In the genomic region with DNA sequence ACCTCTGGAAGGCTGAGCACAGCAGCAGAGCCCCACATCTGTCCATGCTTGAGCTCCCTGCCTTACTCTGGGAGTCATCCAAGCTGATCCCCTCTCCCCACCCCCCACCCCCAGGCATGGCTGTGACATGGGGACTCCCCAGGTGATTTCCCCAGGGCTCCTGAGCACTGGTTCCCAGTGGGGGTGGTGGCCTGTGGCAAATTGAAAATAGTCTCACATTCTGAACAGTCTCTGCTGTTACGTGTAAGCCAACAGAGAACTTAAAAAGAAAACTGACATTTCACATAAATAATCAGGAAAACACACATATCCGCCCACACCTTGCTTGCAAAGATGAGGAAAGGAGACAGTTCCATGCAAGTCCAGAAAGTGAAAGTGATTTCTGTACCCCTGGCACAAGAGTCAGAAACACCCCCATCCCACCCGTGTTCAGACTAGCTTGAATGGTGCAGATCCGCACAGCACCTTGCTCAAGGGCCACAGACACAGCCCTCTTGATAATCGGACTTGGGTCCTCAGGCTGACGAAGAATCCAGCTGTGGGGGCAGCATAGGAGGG, we compare ENCODE assay signal across 25 mouse cellular contexts. TPM values are rescaled to one million over a fixed set of nuclear protein-coding genes. Genes with fewer than 3 reads are reported as not detected.
DNase-seq lines count a peak whose midpoint lies in the region; ATAC-seq and TF ChIP-seq lines count a peak whose summit lies in the region.
"Had no signal": no experiment of that assay in that cellular context is flagged by ENCODE, and none has a peak within 500 bp of the region (broad histone marks: within the 10 kb centered on the region; RNA-seq: fewer than 3 reads in every experiment).

No protein-coding gene starts in this region.

- H3K27ac ChIP-seq in liver, postnatal 0 days (ENCODE audit: low read depth), result no peak overlapping the region
- H3K27ac ChIP-seq in liver, embryonic 12.5 days, result no peak overlapping the region
- H3K27ac ChIP-seq in embryonic facial prominence, embryonic 15.5 days (replicated peaks), result peak overlapping the region; percentile 65; the same call in 1 of the 2 replicates
- H3K27ac ChIP-seq: heart, adult 2 months; heart, embryonic 13.5 days; kidney, postnatal 0 days; liver, embryonic 13.5 days; lung, embryonic 15.5 days; midbrain, embryonic 13.5 days; neural tube, embryonic 13.5 days had no signal

- WGBS in liver, postnatal 0 days (ENCODE audit: insufficient replicate concordance), result 72% methylated on average over 6 of the region's 6 CpGs
- WGBS in liver, embryonic 12.5 days (ENCODE audit: insufficient replicate concordance), result 66% methylated on average over 6 of the region's 6 CpGs
- WGBS in embryonic facial prominence, embryonic 15.5 days, result 72% methylated on average over 6 of the region's 6 CpGs

- no peak for ATAC-seq in liver, postnatal 0 days
- no peak for ATAC-seq in liver, embryonic 12.5 days
- ATAC-seq in embryonic facial prominence, embryonic 15.5 days (ENCODE audit: insufficient number of reproducible peaks, low FRiP score, low TSS enrichment, low read depth), result no peak
- ATAC-seq: forebrain, embryonic 16.5 days; midbrain, embryonic 13.5 days had no signal

- no peak for DNase-seq in liver, postnatal 0 days
- peak; percentile 33 for DNase-seq in CD4-positive helper T cell, adult 2 months (ENCODE audit: low read depth, low spot score)
- peak; percentile 25 for DNase-seq in CD4-positive, CD25-positive, alpha-beta regulatory T cell, adult 2 months (ENCODE audit: low read depth, low spot score)
- no peak for DNase-seq in c-Kit-positive CD71-positive TER-119-positive erythroid progenitor cells, embryonic 14.5 days (ENCODE audit: low spot score)
- DNase-seq in thymus, postnatal 25 days, result no peak
- no peak for DNase-seq in urinary bladder, postnatal 36 days (ENCODE audit: low spot score in 2 of 2)
- DNase-seq: adrenal gland, postnatal 14 days; B cell, adult 2 months; cerebellum, adult 11-12 months; cerebellum, postnatal 10 days; heart, adult 2 months; heart, postnatal 10 days; kidney, adult 18-20 months; kidney, postnatal 4 days; liver, embryonic 13.5 days; lung, postnatal 4 days had no signal

- H3K27me3 ChIP-seq in liver, postnatal 0 days (ENCODE audit: insufficient read depth, low read length), result no peaks in the 10 kb centered on the region
- H3K27me3 ChIP-seq in liver, embryonic 12.5 days (replicated peaks), result no peaks in the 10 kb centered on the region
- H3K27me3 ChIP-seq in embryonic facial prominence, embryonic 15.5 days, result no peaks in the 10 kb centered on the region
- H3K27me3 ChIP-seq: heart, embryonic 13.5 days; liver, embryonic 13.5 days; lung, embryonic 15.5 days; megakaryocyte, embryonic 14.5 days; midbrain, embryonic 13.5 days; neural tube, embryonic 13.5 days had no signal

- no peaks in the 10 kb centered on the region for H3K9me3 ChIP-seq in liver, postnatal 0 days (ENCODE audit: low read length)
- no peaks in the 10 kb centered on the region for H3K9me3 ChIP-seq in liver, embryonic 12.5 days (replicated peaks)
- no peaks in the 10 kb centered on the region for H3K9me3 ChIP-seq in embryonic facial prominence, embryonic 15.5 days (replicated peaks)
- H3K9me3 ChIP-seq: liver, embryonic 13.5 days; lung, embryonic 15.5 days; neural tube, embryonic 13.5 days had no signal

- H3K4me2 ChIP-seq in liver, postnatal 0 days (ENCODE audit: low read depth, low read length), result 0 out of 2 replicates have a peak overlapping the region, but pooled peaks have one; percentile 13
- H3K4me2 ChIP-seq in liver, embryonic 12.5 days, result no peak overlapping the region
- no peak overlapping the region for H3K4me2 ChIP-seq in embryonic facial prominence, embryonic 15.5 days (replicated peaks)
- H3K4me2 ChIP-seq: heart, embryonic 13.5 days; liver, embryonic 13.5 days; lung, embryonic 15.5 days; midbrain, embryonic 13.5 days; neural tube, embryonic 13.5 days had no signal

- no peak for TF ChIP-seq EP300 in liver, postnatal 0 days (IDR thresholded peaks at IDR 0.05; ENCODE audit: low read depth)

- H3K9ac ChIP-seq in liver, postnatal 0 days (replicated peaks), result no peak overlapping the region
- no peak overlapping the region for H3K9ac ChIP-seq in liver, embryonic 12.5 days
- H3K9ac ChIP-seq in embryonic facial prominence, embryonic 15.5 days, result no peak overlapping the region
- H3K9ac ChIP-seq: heart, embryonic 13.5 days; liver, embryonic 13.5 days; lung, embryonic 15.5 days; midbrain, embryonic 13.5 days; neural tube, embryonic 13.5 days had no signal

- H3K36me3 ChIP-seq in liver, postnatal 0 days (replicated peaks; ENCODE audit: insufficient read depth, low read length), result no peaks in the 10 kb centered on the region
- no peaks in the 10 kb centered on the region for H3K36me3 ChIP-seq in liver, embryonic 12.5 days
- H3K36me3 ChIP-seq in embryonic facial prominence, embryonic 15.5 days, result no peaks in the 10 kb centered on the region
- H3K36me3 ChIP-seq: heart, embryonic 13.5 days; liver, embryonic 13.5 days; lung, embryonic 15.5 days; neural tube, embryonic 13.5 days had no signal

- H3K4me3 ChIP-seq in liver, postnatal 0 days (ENCODE audit: low read depth, low read length), result no peak overlapping the region
- no peak overlapping the region for H3K4me3 ChIP-seq in liver, embryonic 12.5 days
- H3K4me3 ChIP-seq in embryonic facial prominence, embryonic 15.5 days (replicated peaks), result no peak overlapping the region
- H3K4me3 ChIP-seq: heart, adult 2 months; heart, embryonic 13.5 days; liver, embryonic 13.5 days; lung, embryonic 15.5 days; megakaryocyte, embryonic 14.5 days; midbrain, embryonic 13.5 days; neural tube, embryonic 13.5 days had no signal

- no peak for TF ChIP-seq CTCF in liver, postnatal 0 days (IDR thresholded peaks at IDR 0.05; ENCODE audit: low read depth)

- peaks cover 12% of the 10 kb centered on the region; the same call in 1 of the 2 replicates for H3K4me1 ChIP-seq in liver, postnatal 0 days (ENCODE audit: insufficient read depth)
- 0 out of 2 replicates have a peak, but pooled peaks cover 3% of the 10 kb centered on the region for H3K4me1 ChIP-seq in liver, embryonic 12.5 days
- H3K4me1 ChIP-seq in embryonic facial prominence, embryonic 15.5 days, result peaks cover 21% of the 10 kb centered on the region
- H3K4me1 ChIP-seq: liver, embryonic 13.5 days; neural tube, embryonic 13.5 days had no signal

RNA-seq across cellular contexts. Expression of gene S1pr3, which starts 17.0 kb away (rescaled TPM):
- 1.3 and 1.4 TPM in 2 replicates for polyA plus RNA-seq in liver, postnatal 0 days (2015; fragmentation: Nextera tagmentation; extraction: Ambion mirVana)
- 4.8 and 5.5 TPM in 2 replicates for polyA plus RNA-seq in liver, embryonic 12.5 days (2016; fragmentation: Nextera tagmentation; extraction: Ambion mirVana)
- 113 and 114 TPM in 2 replicates for polyA plus RNA-seq in embryonic facial prominence, embryonic 15.5 days (2015; fragmentation: Nextera tagmentation; extraction: Ambion mirVana)

Comparison
In these comparisons a context has a peak if more than half of its experiments do, and no peak if none do; other contexts are left out.
1. DNase-seq: peak in CD4-positive helper T cell, adult 2 months (single experiment) and CD4-positive, CD25-positive, alpha-beta regulatory T cell, adult 2 months (single experiment); none in liver, postnatal 0 days (single experiment), c-Kit-positive CD71-positive TER-119-positive erythroid progenitor cells, embryonic 14.5 days (single experiment), thymus, postnatal 25 days (single experiment) and urinary bladder, postnatal 36 days (0 of 2).
2. RNA of gene S1pr3, which starts 17.0 kb away (polyA plus RNA-seq): 113 to 114 TPM in embryonic facial prominence, embryonic 15.5 days; 4.8 to 5.5 TPM in liver, embryonic 12.5 days and 1.3 to 1.4 TPM in liver, postnatal 0 days; every median in the first group is over 10 times any median in the second.